8 mouse cellular contexts compared by ENCODE assay signal in the genomic region with DNA sequence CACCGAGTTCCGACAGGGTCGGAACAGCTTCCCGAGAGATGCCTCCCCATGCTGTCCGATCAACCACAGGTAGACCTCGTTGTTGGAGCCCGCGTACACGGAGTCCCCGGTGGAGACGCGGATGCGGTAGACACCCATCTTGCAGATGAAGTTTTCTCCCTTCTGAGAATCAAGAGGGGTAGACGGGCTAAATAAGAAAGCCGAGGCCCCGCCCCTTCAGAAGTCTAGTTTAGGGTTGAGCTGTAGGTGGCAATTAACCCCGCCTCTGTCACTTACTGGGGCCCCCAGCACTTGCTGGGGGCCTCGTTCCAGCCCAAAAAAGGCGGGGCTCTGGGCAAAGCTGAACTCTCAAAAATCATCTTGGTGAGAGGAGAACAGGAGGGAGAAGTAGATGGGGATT. TPM values are rescaled to one million over a fixed set of nuclear protein-coding genes. Genes with fewer than 3 reads are reported as not detected.
DNase-seq lines count a peak whose midpoint lies in the region; ATAC-seq lines count a peak whose summit lies in the region.

Gene Alox15, minus strand, starts transcription at position 164 of the 400 bp plus-strand sequence.

- H3K4me3 ChIP-seq in hindbrain, embryonic 15.5 days: peak within 1 kb of the TSS; percentile 21

- WGBS in hindbrain, embryonic 15.5 days: under 1% methylated on average over 19 of the region's 19 CpGs

- H3K4me2 ChIP-seq in hindbrain, embryonic 15.5 days: peak within 1 kb of the TSS; percentile 52

- no peaks in the 10 kb centered on the region for H3K9me3 ChIP-seq in hindbrain, embryonic 15.5 days

- H3K9ac ChIP-seq in hindbrain, embryonic 15.5 days: no peak within 1 kb of the TSS

- H3K36me3 ChIP-seq in hindbrain, embryonic 15.5 days: no peaks in the 10 kb centered on the region

- no peak within 1 kb of the TSS for H3K27ac ChIP-seq in hindbrain, embryonic 15.5 days (replicated peaks)

- peaks cover 11% of the 10 kb centered on the region for H3K4me1 ChIP-seq in hindbrain, embryonic 15.5 days (replicated peaks)

- H3K27me3 ChIP-seq in hindbrain, embryonic 15.5 days: peaks cover 33% of the 10 kb centered on the region

- ATAC-seq in hindbrain, embryonic 15.5 days (ENCODE audit: low FRiP score, low read depth): no peak
- ATAC-seq in megakaryocyte, adult 5-6 weeks (ENCODE audit: poor library complexity, severe bottlenecking): peak; percentile 80

- peak; percentile 47 for DNase-seq in R1 (ENCODE audit: low read depth, low spot score)
- peak; percentile 25 for DNase-seq in embryo, embryonic 9.5 days (ENCODE audit: extremely low spot score)
- DNase-seq in thymus, postnatal 14 days: peak; percentile 58
- DNase-seq in urinary bladder, postnatal 10 days (ENCODE audit: low spot score): no peak
- DNase-seq in layer of hippocampus, postnatal 25 days (ENCODE audit: extremely low spot score in 1 of 2, low spot score in 1 of 2): no peak
- DNase-seq in adrenal gland, adult 8-10 months: no peak

RNA-seq across cellular contexts. Expression of gene Alox15, which starts in this region (rescaled TPM):
- not detected in 2 replicates for polyA plus RNA-seq in hindbrain, embryonic 15.5 days (2015; fragmentation: Nextera tagmentation; extraction: Ambion mirVana)
- 62.7 and 71.5 TPM in 2 replicates for total RNA-seq in megakaryocyte, adult 5-6 weeks (2015)
- 72.8 and 74.4 TPM in 2 replicates for total RNA-seq in megakaryocyte, adult 5-6 weeks (2017)
- total RNA-seq in layer of hippocampus, postnatal 25 days (2021): not detected
- 1 to 10 TPM in 3 of 4 experiments, under 1 TPM in 1; 0.91 to 4.7 (median 3.3) TPM for total RNA-seq in adrenal gland, adult 8-10 months (2022)

Comparison
In these comparisons a context has a peak if more than half of its experiments do, and no peak if none do; other contexts are left out.
1. RNA of gene Alox15 (total RNA-seq): 62.7 to 74.4 TPM in megakaryocyte, adult 5-6 weeks; 0.91 to 4.7 TPM in adrenal gland, adult 8-10 months and not detected in layer of hippocampus, postnatal 25 days; every median in the first group is over 10 times any median in the second.
2. DNase-seq: peak in R1 (single experiment), embryo, embryonic 9.5 days (single experiment) and thymus, postnatal 14 days (single experiment); none in urinary bladder, postnatal 10 days (single experiment), layer of hippocampus, postnatal 25 days (0 of 2) and adrenal gland, adult 8-10 months (single experiment).